Mouse (Mus musculus) left cerebral cortex, adult 2 months (tissue): ENCODE measurements around the gene Tent4a. TPM values are rescaled to one million over a fixed set of nuclear protein-coding genes. Genes with fewer than 3 reads are reported as not detected.
A peak's percentile ranks its signal among the peaks of the same experiment; 100 is the strongest.

ENCODE experiments used
- DNase-seq, 2 experiments: peaks; one replicate each; pipeline ENCODE4 v3.0.0; 2021 to 2022; ENCODE audit warnings: low spot score in 2 of 2, mixed read lengths in 1 of 2; ENCODE audit errors: extremely low spot score in 1 of 2
- H3K27ac ChIP-seq: fragments of 200-600 bp; 2 replicates; pipeline ENCODE4 v1.8.1; 2022
- H3K4me3 ChIP-seq: fragments of 200-600 bp; 2 replicates; pipeline ENCODE4 v1.8.1; 2022
- CTCF ChIP-seq: fragments of 200-600 bp; IDR thresholded peaks from 2 replicates; pipeline ENCODE4 v1.8.1; 2022; ENCODE audit warnings: antibody characterized with exemption, mild to moderate bottlenecking, moderate library complexity
- intact Hi-C: fragments of 180-260 bp; cut with DNase I; formaldehyde crosslinking; loops from one replicate; pipeline ENCODE4 v1.15.1; 2025
- total RNA-seq, 2 experiments: library from RNA; stranded (reverse); gene quantifications; 2 replicates each; pipeline ENCODE4 v1.2.3; 2021

The Tent4a gene
- total RNA-seq, 2 experiments from 2014 or later: 46.5 to 48.2 TPM

DNA sequence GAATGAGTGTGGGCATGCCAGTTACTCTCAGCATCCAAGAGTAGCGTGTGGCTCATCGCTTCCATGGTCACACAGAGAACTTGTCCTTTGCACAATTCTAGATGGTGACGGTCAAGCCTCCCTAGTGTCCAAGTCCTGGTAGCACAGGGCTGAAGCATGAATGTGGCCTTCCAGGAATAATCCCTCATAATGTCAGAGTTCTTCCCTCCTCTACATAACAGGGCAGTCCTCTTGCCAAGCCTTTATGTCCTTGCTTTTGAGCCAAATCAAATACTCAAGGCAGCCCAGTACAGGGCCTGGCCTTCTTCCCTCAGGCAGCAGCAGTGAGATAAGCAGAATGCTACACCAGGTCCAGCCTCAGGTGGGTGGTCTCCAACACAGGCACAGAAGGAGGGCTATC is 26.8 kb downstream of the Tent4a start:
- TF ChIP-seq CTCF: no peak
- intact Hi-C loops: loop anchor here (5.0 kb wide), 1 partner anchor 45 kb away; no protein-coding TSS in a partner anchor

GRCm38 (mm10) chr13:69506341-69507086 is 27.9 kb downstream of the Tent4a start:
- DNase-seq: no peak
- intact Hi-C loops: loop anchor here (5.0 kb wide), 1 partner anchor 46 kb away; no protein-coding TSS in a partner anchor
- TF ChIP-seq CTCF: no peak
- H3K27ac ChIP-seq: no peak overlapping the region
- no peak overlapping the region for H3K4me3 ChIP-seq

More for the DNA sequence above, 26.8 kb downstream of the Tent4a start:
- no peak overlapping the region for H3K4me3 ChIP-seq
- DNase-seq: no peak
- no peak overlapping the region for H3K27ac ChIP-seq

- no peak for DNase-seq
- intact Hi-C loops: no loop called here
- no peak overlapping the region for H3K27ac ChIP-seq
- TF ChIP-seq CTCF: no peak
- no peak overlapping the region for H3K4me3 ChIP-seq
These were observed 31.6 kb downstream of the Tent4a start for GRCm38 (mm10) chr13:69502863-69503262.

- TF ChIP-seq CTCF: no peak
- intact Hi-C loops: no loop called here
- Histone ChIP-seq H3K27ac (no peak overlapping the region; the same call in 1 of the 2 replicates), H3K4me3 (no peak overlapping the region)
- DNase-seq: no peak
These were observed 32.2 kb downstream of the Tent4a start for GRCm38 (mm10) chr13:69502157-69502750.

GRCm38 (mm10) chr13:69498276-69498675 is 36.1 kb downstream of the Tent4a start:
- DNase-seq: no peak
- intact Hi-C loops: no loop called here
- TF ChIP-seq CTCF: no peak
- Histone ChIP-seq H3K4me3 (no peak overlapping the region), H3K27ac (no peak overlapping the region)

GRCm38 (mm10) chr13:69492876-69493463 is 41.4 kb downstream of the Tent4a start:
- DNase-seq: no peak
- intact Hi-C loops: no loop called here
- peak; percentile 79 for TF ChIP-seq CTCF

DNA sequence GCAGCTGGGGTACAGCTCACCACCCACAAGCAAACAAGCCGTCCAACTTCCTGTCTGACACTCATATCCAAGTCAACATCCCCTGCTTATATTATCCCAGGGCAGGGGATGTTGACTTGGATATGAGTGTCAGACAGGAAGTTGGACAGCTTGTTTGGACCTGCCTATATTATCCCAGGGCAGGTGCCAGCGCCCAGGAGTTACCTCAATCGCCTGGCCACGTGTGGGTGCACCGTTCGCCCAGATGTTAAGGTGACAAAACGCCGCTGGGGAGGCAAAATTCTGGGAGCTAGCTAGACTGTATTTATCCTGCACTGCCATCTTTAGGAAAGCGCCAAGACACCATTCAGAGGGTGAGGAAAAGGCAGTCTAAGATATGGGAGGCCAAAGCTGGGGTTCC is 44.6 kb downstream of the Tent4a start:
- intact Hi-C loops: no loop called here
- Histone ChIP-seq H3K4me3 (no peak overlapping the region), H3K27ac (no peak overlapping the region)
- DNase-seq: no peak
- TF ChIP-seq CTCF: no peak

More at GRCm38 (mm10) chr13:69492876-69493463, 41.4 kb downstream of the Tent4a start:
- Histone ChIP-seq H3K27ac (0 out of 2 replicates have a peak overlapping the region, but pooled peaks have one; percentile 32), H3K4me3 (no peak overlapping the region)

DNA sequence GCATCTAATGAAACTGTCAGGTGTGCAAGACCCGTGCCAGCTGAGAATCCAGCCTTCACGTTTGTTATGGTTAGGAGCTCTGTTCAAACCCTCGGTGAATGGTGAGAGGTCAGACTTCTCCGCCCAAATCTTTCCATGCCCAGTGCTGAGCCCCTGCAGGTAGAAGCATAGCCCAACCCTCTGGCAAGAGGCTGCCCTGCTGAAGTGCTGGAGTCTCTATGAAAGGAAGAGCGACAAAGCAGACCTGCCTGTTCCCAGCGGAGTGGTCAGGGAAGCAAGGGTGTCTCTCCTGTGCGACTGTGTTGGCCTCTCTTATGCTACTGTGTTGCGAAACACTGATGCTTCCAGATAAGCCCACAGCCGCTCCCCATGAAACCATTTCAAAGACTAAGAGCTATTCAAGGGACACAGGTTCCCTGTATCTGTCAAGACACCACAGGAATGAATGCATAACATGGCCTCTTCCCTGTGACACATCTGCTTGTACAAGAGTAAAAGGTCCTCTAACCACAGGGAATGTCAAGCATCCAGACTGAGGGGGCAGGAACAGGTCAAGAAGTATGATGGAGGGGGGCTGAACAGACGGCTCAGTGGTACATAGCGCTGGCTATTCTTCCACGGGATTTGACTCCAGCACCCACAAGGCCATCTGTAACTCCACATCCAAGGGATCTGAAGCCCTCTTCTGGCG is 45.7 kb downstream of the Tent4a start:
- Histone ChIP-seq H3K4me3 (no peak overlapping the region), H3K27ac (peak overlapping the region; percentile 55)
- DNase-seq: no peak
- TF ChIP-seq CTCF: no peak
- intact Hi-C loops: no loop called here

GRCm38 (mm10) chr13:69487611-69488275 is 46.7 kb downstream of the Tent4a start:
- Histone ChIP-seq H3K27ac (peak overlapping the region; percentile 55), H3K4me3 (peak overlapping the region; percentile 31)
- no peak for TF ChIP-seq CTCF
- DNase-seq: no peak
- intact Hi-C loops: no loop called here

DNA sequence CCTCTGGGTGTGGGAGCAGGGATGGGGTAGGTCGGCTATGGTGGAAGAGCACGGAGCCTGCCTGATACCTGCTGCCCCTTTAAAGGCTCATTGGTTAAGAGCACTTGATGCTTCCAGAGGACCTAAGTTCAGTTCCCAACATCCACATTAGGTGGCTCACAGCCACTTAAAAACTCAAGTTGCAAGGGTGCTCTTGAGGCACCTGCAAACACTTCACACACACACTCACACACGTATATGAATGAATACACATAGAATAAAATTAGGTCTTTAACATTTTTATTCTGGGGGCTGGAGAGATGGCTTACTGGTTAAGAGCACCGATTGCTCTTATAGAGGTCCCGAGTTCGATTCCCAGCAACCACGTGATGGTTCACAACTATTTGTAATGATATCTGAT is 47.3 kb downstream of the Tent4a start:
- H3K27ac ChIP-seq: no peak overlapping the region
- no peak overlapping the region; the same call in 1 of the 2 replicates for H3K4me3 ChIP-seq
- intact Hi-C loops: no loop called here
- no peak for DNase-seq
- TF ChIP-seq CTCF: no peak; the same call in 1 of the 2 replicates

DNA sequence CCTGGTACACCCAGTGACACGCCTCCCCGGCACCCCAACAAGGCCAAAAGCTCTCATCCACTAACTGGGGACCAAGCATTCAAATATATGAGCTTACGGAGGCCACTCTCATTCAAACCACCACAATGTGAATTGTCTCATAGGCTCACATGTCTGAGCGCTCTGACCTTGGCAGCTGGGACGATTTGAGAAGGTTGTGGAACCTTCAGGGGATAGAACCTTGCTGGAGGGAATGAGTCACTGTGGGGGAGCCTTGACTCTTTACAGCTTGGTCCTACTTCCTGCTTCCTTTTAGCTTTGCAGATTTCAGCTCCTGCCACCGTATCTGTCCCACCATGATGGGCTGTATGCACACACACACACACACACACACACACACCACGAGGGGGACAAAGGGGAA is 48.6 kb downstream of the Tent4a start:
- no peak overlapping the region for H3K4me3 ChIP-seq
- intact Hi-C loops: no loop called here
- no peak for TF ChIP-seq CTCF

More for the DNA sequence above, 48.6 kb downstream of the Tent4a start:
- H3K27ac ChIP-seq: no peak overlapping the region
- DNase-seq: no peak
